ENCODE assay signal across 8 mouse cellular contexts in the genomic region with DNA sequence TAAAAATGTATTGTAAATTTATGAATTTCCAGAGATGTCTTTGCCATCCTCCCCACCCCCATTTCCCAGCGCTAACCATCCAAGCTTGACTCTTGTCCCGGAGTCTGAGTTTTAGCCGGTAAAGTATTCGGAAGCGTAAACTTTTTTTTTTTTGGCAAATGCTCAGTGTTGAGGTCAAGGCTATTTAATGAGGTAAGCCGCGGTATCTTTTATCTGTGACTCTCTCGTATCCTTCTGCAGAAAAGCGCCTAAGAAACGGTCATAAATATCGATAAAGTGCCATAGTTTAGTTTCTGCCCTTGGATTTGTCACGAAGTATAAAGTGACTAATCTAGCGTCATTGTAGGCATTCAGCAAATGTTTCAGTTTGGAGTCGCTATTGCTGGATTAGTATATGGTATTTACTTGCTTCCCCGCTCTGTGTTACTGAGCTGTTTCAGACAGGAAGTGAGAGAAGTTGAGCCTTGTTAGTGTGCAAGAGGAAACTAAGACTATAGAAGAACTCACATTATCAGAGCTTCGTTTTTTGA. TPM values are rescaled to one million over a fixed set of nuclear protein-coding genes. Genes with fewer than 3 reads are reported as not detected.
DNase-seq lines count a peak whose midpoint lies in the region; ATAC-seq and TF ChIP-seq lines count a peak whose summit lies in the region.

No protein-coding gene starts in this region.

- 3% methylated on average over 16 of the region's 16 CpGs for WGBS in forebrain, embryonic 10.5 days
- 1% methylated on average over 16 of the region's 16 CpGs for WGBS in limb, embryonic 14.5 days
- WGBS in olfactory bulb, adult 2 months: under 1% methylated on average over 16 of the region's 16 CpGs

- H3K9ac ChIP-seq in limb, embryonic 14.5 days (ENCODE audit: low read depth, low read length, severe bottlenecking): peak overlapping the region; percentile 88

- ATAC-seq in limb, embryonic 14.5 days (ENCODE audit: low FRiP score, low read depth): no peak

- TF ChIP-seq CTCF in layer of hippocampus, adult 2 months (conservative IDR thresholded peaks at IDR 0.05): no peak
- TF ChIP-seq CTCF in olfactory bulb, adult 2 months (IDR thresholded peaks at IDR 0.05; ENCODE audit: insufficient read depth, low read depth, low read length): no peak

- no peaks in the 10 kb centered on the region; the same call in 1 of the 2 replicates for H3K9me3 ChIP-seq in forebrain, embryonic 10.5 days
- H3K9me3 ChIP-seq in limb, embryonic 14.5 days (ENCODE audit: control insufficient read depth, low read length): no peaks in the 10 kb centered on the region

- no peak for DNase-seq in layer of hippocampus, adult 2 months (ENCODE audit: low spot score in 2 of 2)
- no peak for DNase-seq in layer of hippocampus, postnatal 14 days (ENCODE audit: low spot score in 2 of 2)
- DNase-seq in MN1 (ENCODE audit: low spot score): peak; percentile 14
- peak; percentile 27 for DNase-seq in forebrain, embryonic 10.5 days (ENCODE audit: extremely low spot score, low spot score)
- DNase-seq in limb, embryonic 14.5 days (ENCODE audit: low spot score): no peak
- no peak for DNase-seq in c-Kit-positive CD71-positive TER-119-positive erythroid progenitor cells, embryonic 14.5 days (ENCODE audit: low spot score)
- no peak for DNase-seq in cerebellum, adult 11 months

- no peak for TF ChIP-seq POLR2A in limb, embryonic 14.5 days (IDR thresholded peaks at IDR 0.05; ENCODE audit: borderline replicate concordance, extremely low read depth, insufficient read depth, insufficient read length)
- no peak for TF ChIP-seq POLR2A in olfactory bulb, adult 2 months (IDR thresholded peaks at IDR 0.05; ENCODE audit: insufficient read depth, low read depth, low read length)

- H3K4me1 ChIP-seq in forebrain, embryonic 10.5 days: peaks cover 52% of the 10 kb centered on the region
- peaks cover 48% of the 10 kb centered on the region for H3K4me1 ChIP-seq in limb, embryonic 14.5 days (ENCODE audit: control insufficient read depth, insufficient read depth, low read length)
- peaks cover 16% of the 10 kb centered on the region for H3K4me1 ChIP-seq in olfactory bulb, adult 2 months (ENCODE audit: control insufficient read depth, insufficient read depth, low read length)

- 0 out of 2 replicates have a peak, but pooled peaks cover 2% of the 10 kb centered on the region for H3K36me3 ChIP-seq in forebrain, embryonic 10.5 days (replicated peaks)
- no peaks in the 10 kb centered on the region for H3K36me3 ChIP-seq in limb, embryonic 14.5 days (ENCODE audit: control insufficient read depth, insufficient read depth, low read length)

- H3K27me3 ChIP-seq in forebrain, embryonic 10.5 days (ENCODE audit: poor library complexity, severe bottlenecking): peaks cover 9% of the 10 kb centered on the region
- no peaks in the 10 kb centered on the region for H3K27me3 ChIP-seq in limb, embryonic 14.5 days (ENCODE audit: control insufficient read depth, insufficient read depth, low read length)

- H3K4me3 ChIP-seq in layer of hippocampus, adult 2 months: peak overlapping the region; percentile 87
- peak overlapping the region; percentile 95 for H3K4me3 ChIP-seq in forebrain, embryonic 10.5 days
- peak overlapping the region; percentile 94 for H3K4me3 ChIP-seq in limb, embryonic 14.5 days (replicated peaks; ENCODE audit: low read length)
- peak overlapping the region; percentile 99 for H3K4me3 ChIP-seq in olfactory bulb, adult 2 months (ENCODE audit: insufficient read depth, low read depth, low read length)

- H3K27ac ChIP-seq in layer of hippocampus, adult 2 months: peak overlapping the region; percentile 91
- peak overlapping the region; percentile 98 for H3K27ac ChIP-seq in forebrain, embryonic 10.5 days
- H3K27ac ChIP-seq in limb, embryonic 14.5 days (replicated peaks; ENCODE audit: low read depth, low read length): peak overlapping the region; percentile 91; the same call in 1 of the 2 replicates
- no peak overlapping the region for H3K27ac ChIP-seq in olfactory bulb, adult 2 months (ENCODE audit: insufficient read depth, low read depth, low read length)

- H3K4me2 ChIP-seq in limb, embryonic 14.5 days (replicated peaks; ENCODE audit: low read depth, low read length, severe bottlenecking): peak overlapping the region; percentile 66

RNA-seq across cellular contexts. Expression of a gene that starts 10.1 kb away (rescaled TPM):
- 100 to 1,000 TPM; 134 to 137 TPM for total RNA-seq in layer of hippocampus, adult 2 months (2021)
- 100 to 1,000 TPM; 123 to 132 TPM for total RNA-seq in layer of hippocampus, postnatal 14 days (2021)
- 317 and 328 TPM in 2 replicates for polyA plus RNA-seq in forebrain, embryonic 10.5 days (2016; fragmentation: Nextera tagmentation; extraction: Ambion mirVana)
- 106 and 111 TPM in 2 replicates for polyA plus RNA-seq in limb, embryonic 14.5 days (2012; rRNA removed)
- polyA plus RNA-seq in limb, embryonic 14.5 days (2014; fragmentation: Nextera tagmentation; extraction: Ambion mirVana): 296 and 311 TPM in 2 replicates
- 96.3 and 259 TPM in 2 replicates for polyA plus RNA-seq in olfactory bulb, adult 2 months (2012; ENCODE audit: insufficient read depth, insufficient read length, low replicate concordance, missing spikeins)

Comparison
In these comparisons a context has a peak if more than half of its experiments do, and no peak if none do; other contexts are left out.
1. DNase-seq: peak in MN1 (single experiment) and forebrain, embryonic 10.5 days (single experiment); none in layer of hippocampus, adult 2 months (0 of 2), layer of hippocampus, postnatal 14 days (0 of 2), limb, embryonic 14.5 days (single experiment), c-Kit-positive CD71-positive TER-119-positive erythroid progenitor cells, embryonic 14.5 days (single experiment) and cerebellum, adult 11 months (single experiment).
2. Peak in every context shown above with its lines, with median percentiles within 50 percentile points of each other: H3K4me3 ChIP-seq.